11 mouse cellular contexts compared by ENCODE assay signal in genomic region chr9:97315421-97316055, GRCm38 (mm10). TPM values are rescaled to one million over a fixed set of nuclear protein-coding genes. Genes with fewer than 3 reads are reported as not detected.
DNase-seq lines count a peak whose midpoint lies in the region; ATAC-seq and TF ChIP-seq lines count a peak whose summit lies in the region.
"Had no signal": no experiment of that assay in that cellular context is flagged by ENCODE, and none has a peak within 500 bp of the region (broad histone marks: within the 10 kb centered on the region; RNA-seq: fewer than 3 reads in every experiment).

No protein-coding gene starts in this region.

- H3K9ac ChIP-seq in kidney, embryonic 14.5 days (ENCODE audit: low read depth, low read length) = no peak overlapping the region
- H3K9ac ChIP-seq: heart, embryonic 15.5 days; limb, embryonic 13.5 days had no signal

- peak; percentile 12 for DNase-seq in kidney, adult 18-20 months
- DNase-seq in NIH3T3 (ENCODE audit: low read depth) = peak; percentile 25
- no peak for DNase-seq in brain, embryonic 14.5 days (ENCODE audit: low read depth)
- DNase-seq in layer of hippocampus, adult 18-20 months (ENCODE audit: low spot score in 2 of 2) = no peak
- no peak for DNase-seq in right cerebral cortex, adult 18-20 months
- DNase-seq: cerebellum, adult 11 months had no signal

- TF ChIP-seq POLR2A in brain, embryonic 14.5 days (IDR thresholded peaks at IDR 0.05; ENCODE audit: borderline replicate concordance, extremely low read depth, insufficient read depth, insufficient read length, poor library complexity, severe bottlenecking) = no peak

- no peaks in the 10 kb centered on the region for H3K36me3 ChIP-seq in kidney, embryonic 14.5 days (ENCODE audit: control insufficient read depth, insufficient read depth, low read length)
- H3K36me3 ChIP-seq: heart, embryonic 15.5 days; limb, embryonic 13.5 days had no signal

- no peaks in the 10 kb centered on the region for H3K4me1 ChIP-seq in kidney, embryonic 14.5 days (ENCODE audit: control insufficient read depth, insufficient read depth, low read length)

- H3K27me3 ChIP-seq in kidney, embryonic 14.5 days (ENCODE audit: control insufficient read depth, insufficient read depth, low read length) = no peaks in the 10 kb centered on the region
- H3K27me3 ChIP-seq: heart, embryonic 15.5 days had no signal

- H3K27ac ChIP-seq in kidney, embryonic 14.5 days (ENCODE audit: low read depth, low read length) = no peak overlapping the region
- H3K27ac ChIP-seq: heart, embryonic 15.5 days; limb, embryonic 13.5 days had no signal

- no peak overlapping the region for H3K4me2 ChIP-seq in kidney, embryonic 14.5 days (replicated peaks; ENCODE audit: low read depth, low read length)
- H3K4me2 ChIP-seq: heart, embryonic 15.5 days; limb, embryonic 13.5 days had no signal

- 70% methylated on average over 10 of the region's 10 CpGs for WGBS in kidney, embryonic 14.5 days

- H3K4me3 ChIP-seq in kidney, embryonic 14.5 days (ENCODE audit: low read length) = no peak overlapping the region
- H3K4me3 ChIP-seq: heart, embryonic 15.5 days; limb, embryonic 13.5 days had no signal

- TF ChIP-seq CTCF in brain, embryonic 14.5 days (IDR thresholded peaks at IDR 0.05; ENCODE audit: borderline replicate concordance, extremely low read depth, insufficient read depth, insufficient read length) = peak; percentile 54

- ATAC-seq in kidney, embryonic 14.5 days (ENCODE audit: low FRiP score, low TSS enrichment) = no peak
- peak; percentile 64 for ATAC-seq in megakaryocyte, adult 5-6 weeks (ENCODE audit: poor library complexity, severe bottlenecking)

- no peaks in the 10 kb centered on the region for H3K9me3 ChIP-seq in kidney, embryonic 14.5 days (ENCODE audit: control insufficient read depth, low read length)
- H3K9me3 ChIP-seq: heart, embryonic 15.5 days; limb, embryonic 13.5 days had no signal

RNA-seq across cellular contexts. Expression of gene Trim42, which starts 54.2 kb away (rescaled TPM):
- not detected in 2 replicates for polyA plus RNA-seq in kidney, embryonic 14.5 days (2014; fragmentation: Nextera tagmentation; extraction: Ambion mirVana)
- not detected in 2 replicates for polyA plus RNA-seq in brain, embryonic 14.5 days (2012; rRNA removed)
- not detected in 2 replicates for total RNA-seq in megakaryocyte, adult 5-6 weeks (2015)
- not detected in 2 replicates for total RNA-seq in megakaryocyte, adult 5-6 weeks (2017)
- not detected for total RNA-seq in layer of hippocampus, adult 18-20 months (2021)
- total RNA-seq: neutrophil, adult 5-6 weeks had no signal
- polyA plus RNA-seq: heart, embryonic 15.5 days; limb, embryonic 13.5 days had no signal

Comparison
In these comparisons a context has a peak if more than half of its experiments do, and no peak if none do; other contexts are left out.
1. DNase-seq: peak in kidney, adult 18-20 months (single experiment) and NIH3T3 (single experiment); none in brain, embryonic 14.5 days (single experiment), layer of hippocampus, adult 18-20 months (0 of 2) and right cerebral cortex, adult 18-20 months (single experiment).